Mouse (Mus musculus): Measurements from ENCODE around the gene Npas2.

- no peak for TF ChIP-seq POLR2A (IDR thresholded peaks at IDR 0.05; ENCODE audit: low read depth, low read length)
- TF ChIP-seq CTCF (conservative IDR thresholded peaks at IDR 0.05; ENCODE audit: insufficient read depth, insufficient read length, low read depth, low read length), result no peak
Measured at GRCm38 (mm10) chr1:39256513-39257330, 63.2 kb downstream of the Npas2 start.

Data from kidney, adult 2 months (tissue).